Mouse (Mus musculus): ENCODE data around the gene Cttnbp2nl. TPM values are rescaled to one million over a fixed set of nuclear protein-coding genes. Genes with fewer than 3 reads are reported as not detected.

Gene Cttnbp2nl
- polyA plus RNA-seq, 1 experiment from 2014 or later, result 24.1 TPM

DNA sequence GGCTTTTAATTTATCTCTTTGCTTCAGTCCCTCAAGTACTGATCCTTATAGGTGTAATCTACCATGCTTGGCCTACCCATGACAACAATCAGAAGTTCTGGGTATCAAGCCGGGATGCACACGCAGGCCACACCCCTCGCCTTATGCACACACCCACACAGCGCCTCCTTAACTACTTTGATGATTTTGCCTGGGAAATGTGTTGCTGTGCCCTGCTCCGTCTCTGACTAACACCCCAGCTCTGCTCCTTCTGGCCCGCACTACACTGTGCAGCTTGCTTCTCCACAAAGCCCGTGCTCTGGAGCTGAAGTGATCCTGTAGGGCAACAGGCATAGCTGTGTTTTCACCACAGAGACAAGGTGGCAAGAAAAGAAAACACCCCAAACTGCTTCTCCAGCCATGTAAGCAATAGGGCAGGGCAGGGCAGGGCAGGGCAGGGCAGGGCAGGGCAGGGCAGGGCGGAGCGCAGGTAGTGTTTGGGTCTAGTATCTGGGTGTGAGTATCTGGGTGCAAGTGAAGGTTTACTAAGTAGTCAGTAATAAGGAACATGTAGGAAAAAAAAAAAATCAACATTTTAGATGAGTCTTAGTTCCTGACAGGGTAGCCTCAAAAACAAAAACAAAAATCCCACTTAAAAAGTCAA is 11.8 kb downstream of the Cttnbp2nl start:
- Histone ChIP-seq H3K4me1 (peaks cover 86% of the 10 kb centered on the region), H3K27me3 (replicated peaks) (no peaks in the 10 kb centered on the region), H3K27ac (replicated peaks) (no peak overlapping the region), H3K36me3 (peaks cover 27% of the 10 kb centered on the region), H3K9ac (0 out of 2 replicates have a peak overlapping the region, but pooled peaks have one; percentile 16), H3K4me2 (no peak overlapping the region), H3K4me3 (no peak overlapping the region), H3K9me3 (no peaks in the 10 kb centered on the region)
- ATAC-seq (ENCODE audit: extremely low read depth, insufficient number of reproducible peaks, low FRiP score, low TSS enrichment), result no peak
- 70% methylated on average over 9 of the region's 9 CpGs for WGBS

DNA sequence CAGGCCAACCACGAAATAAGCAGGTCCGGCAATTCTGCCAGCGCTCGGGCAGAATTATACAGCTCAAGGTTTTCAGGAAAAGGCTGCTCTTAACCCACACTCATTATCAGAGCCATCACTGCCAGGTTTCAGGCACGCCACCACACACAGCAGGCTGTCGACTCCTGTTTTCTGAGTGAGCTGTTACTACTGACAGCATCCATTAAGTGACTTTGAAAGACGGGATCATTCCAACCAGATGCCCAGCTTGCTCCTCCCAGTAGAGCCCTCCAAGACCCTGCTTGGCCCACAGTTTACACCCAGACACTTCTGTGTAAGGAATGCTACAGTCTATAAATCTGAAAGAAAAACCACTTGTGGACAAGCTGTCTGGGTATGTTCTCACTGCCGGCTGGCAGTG is 12.9 kb downstream of the Cttnbp2nl start:
- ATAC-seq (ENCODE audit: extremely low read depth, insufficient number of reproducible peaks, low FRiP score, low TSS enrichment), result no peak
- Histone ChIP-seq H3K4me2 (no peak overlapping the region), H3K9ac (peak overlapping the region; percentile 37; the same call in 1 of the 2 replicates), H3K36me3 (peaks cover 38% of the 10 kb centered on the region), H3K27ac (replicated peaks) (peak overlapping the region; percentile 28; the same call in 1 of the 2 replicates), H3K27me3 (replicated peaks) (no peaks in the 10 kb centered on the region), H3K4me3 (no peak overlapping the region), H3K9me3 (no peaks in the 10 kb centered on the region), H3K4me1 (peaks cover 75% of the 10 kb centered on the region)
- 38% methylated on average over 8 of the region's 8 CpGs for WGBS

DNA sequence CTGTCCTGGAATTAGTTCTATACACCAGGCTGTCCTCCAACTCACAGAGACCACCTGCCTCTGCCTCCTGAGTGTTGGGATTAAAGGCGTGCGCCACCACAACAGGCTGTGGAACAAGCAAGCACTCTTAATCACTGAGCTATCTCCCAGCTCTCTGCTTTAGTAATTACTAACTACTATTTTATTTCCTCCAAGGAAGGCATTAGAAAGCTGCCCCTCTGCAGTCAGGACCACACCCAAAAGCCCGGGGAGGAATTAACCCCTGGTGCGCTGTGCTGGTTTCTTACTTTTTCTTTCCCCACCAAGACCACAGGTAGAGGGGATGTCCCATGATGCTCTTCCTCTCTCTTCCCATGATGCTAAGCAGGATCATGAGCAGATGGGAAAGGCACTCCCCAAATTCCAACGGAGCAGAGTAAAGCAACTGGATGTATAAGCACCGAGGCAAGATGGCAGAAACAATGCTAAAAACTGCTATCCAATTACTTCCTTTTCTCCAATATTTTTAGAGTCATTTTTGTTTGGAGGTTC is 15.6 kb downstream of the Cttnbp2nl start:
- Histone ChIP-seq H3K4me1 (peaks cover 48% of the 10 kb centered on the region), H3K4me3 (no peak overlapping the region), H3K9me3 (no peaks in the 10 kb centered on the region), H3K4me2 (no peak overlapping the region), H3K27ac (replicated peaks) (peak overlapping the region; percentile 72), H3K36me3 (peaks cover 65% of the 10 kb centered on the region), H3K27me3 (replicated peaks) (no peaks in the 10 kb centered on the region), H3K9ac (no peak overlapping the region)
- WGBS, result 79% methylated on average over 6 of the region's 6 CpGs
- no peak for ATAC-seq (ENCODE audit: extremely low read depth, insufficient number of reproducible peaks, low FRiP score, low TSS enrichment)

DNA sequence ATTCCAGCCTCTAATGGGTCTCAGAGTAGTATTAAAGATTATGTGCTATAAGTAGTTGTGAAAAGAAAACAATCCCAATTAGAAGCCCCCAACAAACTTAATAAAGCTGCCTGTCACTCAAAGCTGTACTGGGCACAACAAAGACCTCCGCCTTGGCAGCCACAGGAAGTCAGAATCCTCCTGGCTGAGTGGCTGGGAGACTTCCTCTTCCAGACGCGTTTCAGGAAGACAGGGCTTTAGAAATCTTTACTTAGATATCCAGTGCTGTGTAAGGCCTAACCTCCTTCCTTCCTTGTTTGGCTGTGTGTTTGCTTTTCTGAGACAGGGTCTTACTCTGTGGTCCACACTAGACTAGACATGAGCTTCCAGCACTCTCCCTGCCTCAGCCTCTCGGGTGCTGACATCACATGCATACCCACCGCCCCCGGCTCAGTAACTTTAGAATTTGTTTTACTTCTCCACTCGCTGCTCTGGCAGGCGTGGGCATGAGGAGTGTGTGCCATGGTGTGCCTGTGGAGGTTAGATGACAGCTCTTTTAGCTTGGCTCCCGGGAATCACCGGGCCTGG is 16.6 kb downstream of the Cttnbp2nl start:
- Histone ChIP-seq H3K9ac (no peak overlapping the region), H3K36me3 (peaks cover 75% of the 10 kb centered on the region), H3K4me1 (peaks cover 41% of the 10 kb centered on the region), H3K9me3 (no peaks in the 10 kb centered on the region), H3K27me3 (replicated peaks) (no peaks in the 10 kb centered on the region), H3K27ac (replicated peaks) (peak overlapping the region; percentile 72), H3K4me3 (no peak overlapping the region), H3K4me2 (no peak overlapping the region)
- 63% methylated on average over 10 of the region's 10 CpGs for WGBS
- ATAC-seq (ENCODE audit: extremely low read depth, insufficient number of reproducible peaks, low FRiP score, low TSS enrichment), result no peak

DNA sequence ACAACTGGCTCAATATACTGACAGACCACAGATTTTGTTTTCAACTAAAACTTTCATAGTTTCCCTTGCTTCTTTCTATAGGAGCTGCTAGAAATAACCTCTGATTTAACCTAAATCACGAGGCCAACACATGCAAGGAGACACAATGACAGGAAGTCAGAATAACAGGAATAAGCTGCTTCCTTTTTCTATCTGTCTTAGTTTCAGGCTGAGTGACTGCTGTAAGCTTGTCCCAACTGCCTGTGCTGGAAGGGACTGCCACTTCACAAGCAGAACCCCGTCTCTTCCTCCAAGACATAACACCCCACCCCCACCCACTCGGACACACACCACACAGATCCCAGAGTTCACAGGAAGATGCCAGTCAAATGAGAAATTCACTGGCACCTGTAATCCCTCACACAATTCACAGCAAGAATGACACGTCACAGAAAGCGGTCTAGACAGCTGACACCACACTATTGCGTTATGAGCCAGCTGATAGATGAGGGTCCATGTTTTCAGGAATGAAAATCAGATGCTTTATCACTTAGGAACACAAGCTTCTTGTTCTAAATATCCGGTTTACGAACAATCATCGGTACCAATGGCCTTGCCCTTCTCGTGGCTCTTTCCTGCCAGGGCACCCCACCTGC is 29.5 kb downstream of the Cttnbp2nl start:
- H3K9ac ChIP-seq, result no peak overlapping the region
- H3K9me3 ChIP-seq, result no peaks in the 10 kb centered on the region
- 62% methylated on average over 10 of the region's 10 CpGs for WGBS
- no peak for ATAC-seq (ENCODE audit: extremely low read depth, insufficient number of reproducible peaks, low FRiP score, low TSS enrichment)
- peak overlapping the region; percentile 77 for H3K27ac ChIP-seq (replicated peaks)
- peaks cover 53% of the 10 kb centered on the region for H3K4me1 ChIP-seq
- H3K36me3 ChIP-seq, result peaks cover 43% of the 10 kb centered on the region
- no peak overlapping the region for H3K4me2 ChIP-seq
- no peaks in the 10 kb centered on the region for H3K27me3 ChIP-seq (replicated peaks)
- no peak overlapping the region for H3K4me3 ChIP-seq

DNA sequence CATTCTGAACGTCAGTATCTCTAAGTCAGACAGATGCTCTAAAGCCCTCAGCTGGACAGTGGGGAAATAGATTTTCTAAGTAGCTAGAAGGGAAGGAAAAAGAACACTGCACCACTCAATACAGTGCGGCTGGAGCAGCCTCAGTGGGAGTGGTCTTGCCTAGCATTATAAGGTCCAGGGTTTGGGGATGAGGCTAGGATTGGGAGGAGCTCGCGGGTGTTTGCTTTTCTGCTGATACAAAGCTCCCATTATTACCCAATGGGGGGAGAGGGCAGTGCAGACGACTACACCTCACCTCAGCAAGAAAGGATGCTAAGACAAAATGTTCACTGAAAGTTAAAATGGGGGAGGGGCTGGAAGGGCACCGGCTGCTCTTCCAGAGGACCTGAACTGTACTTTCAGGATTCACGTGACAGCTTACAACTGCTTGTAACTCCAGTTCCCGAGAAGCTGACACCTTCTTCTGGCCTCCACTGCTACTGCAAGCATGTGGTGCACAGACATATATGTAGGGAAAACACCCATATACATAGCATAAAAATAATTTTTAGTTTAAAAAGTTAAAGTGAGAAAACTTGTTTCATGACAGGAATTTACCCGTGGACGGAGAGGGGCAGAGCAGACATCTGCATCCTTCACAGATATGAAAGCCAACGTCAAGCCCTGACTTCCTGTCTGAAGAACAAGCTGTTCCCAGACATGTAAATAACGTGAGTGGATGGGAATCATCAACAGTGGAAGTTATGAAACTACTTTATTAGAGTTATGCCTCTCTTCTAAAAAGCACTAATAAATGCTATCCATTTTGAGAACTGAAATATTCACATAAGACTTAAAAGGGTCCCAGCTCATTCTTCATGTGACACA is 32.9 kb downstream of the Cttnbp2nl start:
- Histone ChIP-seq H3K4me2 (0 out of 2 replicates have a peak overlapping the region, but pooled peaks have one; percentile 4), H3K4me1 (peaks cover 84% of the 10 kb centered on the region), H3K4me3 (no peak overlapping the region), H3K27me3 (replicated peaks) (no peaks in the 10 kb centered on the region), H3K36me3 (peaks cover 23% of the 10 kb centered on the region), H3K9ac (no peak overlapping the region), H3K9me3 (no peaks in the 10 kb centered on the region), H3K27ac (replicated peaks) (peak overlapping the region; percentile 71)
- 30% methylated on average over 12 of the region's 12 CpGs for WGBS
- ATAC-seq (ENCODE audit: extremely low read depth, insufficient number of reproducible peaks, low FRiP score, low TSS enrichment), result no peak

DNA sequence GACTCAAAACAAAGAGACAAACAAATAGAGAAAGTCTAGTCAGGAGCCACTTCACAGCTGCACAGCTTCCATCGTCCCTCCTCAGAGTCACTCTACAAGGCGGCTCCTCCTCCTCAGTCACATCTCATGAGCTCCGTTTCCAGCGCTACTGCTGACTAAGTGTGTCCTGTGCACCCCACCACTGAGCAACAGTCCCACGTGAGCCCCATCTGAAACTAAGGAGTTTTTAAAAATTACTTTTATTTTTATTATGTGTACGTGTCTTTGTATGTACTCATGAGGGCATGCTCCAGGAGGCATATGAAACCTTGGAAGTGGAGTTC is 34.2 kb downstream of the Cttnbp2nl start:
- no peaks in the 10 kb centered on the region for H3K27me3 ChIP-seq (replicated peaks)
- H3K36me3 ChIP-seq, result peaks cover 20% of the 10 kb centered on the region
- peak overlapping the region; percentile 80 for H3K27ac ChIP-seq (replicated peaks)
- no peak overlapping the region for H3K4me2 ChIP-seq
- peaks cover 90% of the 10 kb centered on the region for H3K4me1 ChIP-seq
- no peaks in the 10 kb centered on the region for H3K9me3 ChIP-seq
- 63% methylated on average over 6 of the region's 6 CpGs for WGBS
- H3K4me3 ChIP-seq, result no peak overlapping the region
- no peak overlapping the region for H3K9ac ChIP-seq
- no peak for ATAC-seq (ENCODE audit: extremely low read depth, insufficient number of reproducible peaks, low FRiP score, low TSS enrichment)

DNA sequence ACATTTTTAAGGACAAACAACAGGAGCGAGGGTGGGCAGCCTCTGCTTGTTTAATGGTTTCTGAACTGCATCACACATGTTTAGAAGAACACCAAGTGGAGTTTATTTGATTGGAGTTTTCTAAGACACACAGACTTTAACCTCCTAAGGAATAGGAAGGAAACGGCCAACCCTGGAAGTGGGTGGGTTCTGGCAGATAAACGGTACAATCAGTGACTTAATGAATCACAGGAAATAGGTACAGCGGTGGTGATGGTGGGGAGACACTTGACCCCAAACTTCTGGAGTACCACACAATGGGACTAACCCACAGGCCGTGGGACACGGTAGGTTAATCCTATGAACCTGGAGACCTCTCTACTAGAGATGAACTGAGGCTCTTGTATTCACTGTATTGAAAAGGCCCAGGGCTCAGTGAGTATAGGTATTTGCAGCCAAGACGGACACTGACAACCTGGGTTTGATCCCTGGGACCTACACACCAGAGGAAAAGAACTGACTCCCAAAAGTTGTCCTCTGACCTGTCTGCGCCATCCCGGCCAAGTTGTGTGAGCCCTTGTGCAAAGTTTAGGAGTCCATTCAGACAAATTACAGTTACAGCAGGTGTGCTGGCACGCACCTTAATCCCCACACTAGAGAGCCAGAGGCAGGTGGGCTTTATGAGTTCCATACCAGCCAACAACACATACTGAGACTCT is 34.7 kb downstream of the Cttnbp2nl start:
- Histone ChIP-seq H3K4me2 (no peak overlapping the region), H3K27ac (replicated peaks) (peak overlapping the region; percentile 80), H3K27me3 (replicated peaks) (no peaks in the 10 kb centered on the region), H3K4me1 (peaks cover 90% of the 10 kb centered on the region), H3K36me3 (peaks cover 20% of the 10 kb centered on the region), H3K4me3 (no peak overlapping the region), H3K9ac (no peak overlapping the region), H3K9me3 (no peaks in the 10 kb centered on the region)
- 65% methylated on average over 10 of the region's 10 CpGs for WGBS
- no peak for ATAC-seq (ENCODE audit: extremely low read depth, insufficient number of reproducible peaks, low FRiP score, low TSS enrichment)

DNA sequence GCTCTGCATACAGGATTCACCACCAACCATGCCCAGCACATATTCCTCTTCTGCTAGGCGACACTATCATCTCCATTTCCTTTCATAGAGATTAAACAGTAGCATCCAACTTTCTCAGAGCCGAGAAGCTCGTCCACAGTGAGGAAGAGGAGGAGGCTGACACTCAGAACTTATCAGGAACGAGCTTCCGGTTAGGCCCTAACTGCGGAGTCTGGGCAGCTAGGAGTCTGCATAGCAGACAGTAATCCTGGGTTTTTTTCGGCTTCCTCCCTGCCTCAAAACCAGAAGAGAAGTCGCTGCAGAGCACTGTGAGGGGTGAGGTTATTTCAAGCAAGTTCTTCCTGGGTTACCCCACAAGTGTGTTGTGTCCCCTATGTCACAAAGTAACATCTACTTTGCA is 35.6 kb downstream of the Cttnbp2nl start:
- Histone ChIP-seq H3K4me3 (no peak overlapping the region), H3K9me3 (no peaks in the 10 kb centered on the region), H3K4me1 (peaks cover 90% of the 10 kb centered on the region), H3K36me3 (peaks cover 14% of the 10 kb centered on the region), H3K27ac (replicated peaks) (peak overlapping the region; percentile 80), H3K27me3 (replicated peaks) (no peaks in the 10 kb centered on the region), H3K9ac (no peak overlapping the region), H3K4me2 (no peak overlapping the region)
- WGBS, result 26% methylated on average over 8 of the region's 8 CpGs
- ATAC-seq (ENCODE audit: extremely low read depth, insufficient number of reproducible peaks, low FRiP score, low TSS enrichment), result no peak

DNA sequence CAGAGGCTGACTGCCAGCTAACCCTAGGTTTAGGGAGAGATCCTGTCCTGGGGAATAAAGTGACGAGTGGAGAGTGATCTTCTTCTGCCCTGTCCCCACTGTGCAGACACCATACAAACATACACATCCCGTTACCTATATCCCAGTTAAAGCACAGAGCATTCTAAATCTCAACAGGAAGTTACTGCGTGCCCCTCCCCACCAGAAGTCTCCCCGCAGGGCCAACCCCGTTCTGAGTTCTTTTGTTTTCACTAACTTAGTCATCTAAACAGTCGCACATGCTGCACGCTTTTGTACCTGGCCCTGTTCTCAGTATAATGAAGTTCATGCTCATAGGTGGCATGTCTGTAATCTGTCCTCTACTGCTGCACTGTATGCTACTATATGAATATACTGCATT is 36.7 kb downstream of the Cttnbp2nl start:
- Histone ChIP-seq H3K9ac (no peak overlapping the region), H3K27ac (replicated peaks) (peak overlapping the region; percentile 80), H3K4me2 (no peak overlapping the region), H3K9me3 (no peaks in the 10 kb centered on the region), H3K36me3 (peaks cover 13% of the 10 kb centered on the region), H3K4me1 (peaks cover 85% of the 10 kb centered on the region), H3K27me3 (replicated peaks) (no peaks in the 10 kb centered on the region), H3K4me3 (no peak overlapping the region)
- WGBS, result 64% methylated on average over 7 of the region's 7 CpGs
- peak; percentile 43; the same call in 1 of the 2 replicates for ATAC-seq (ENCODE audit: extremely low read depth, insufficient number of reproducible peaks, low FRiP score, low TSS enrichment)

All from heart, embryonic 13.5 days (tissue).